Mouse (Mus musculus) spleen, adult 18-20 months (tissue): Measurements from ENCODE around the gene Mfsd8.
"Not testable (repeated sequence)": the region's sequence is repeated elsewhere in the genome, so short reads cannot be mapped to it uniquely, and the experiment has no call there.

Source experiments
- DNase-seq, 2 experiments: peaks; one replicate each; pipeline ENCODE4 v3.0.0; 2022; ENCODE audit warnings: mixed read lengths in 2 of 2

Mfsd8 gene

GRCm38 (mm10) chr3:40846473-40846956 lies at the start of gene Mfsd8:
Gene Mfsd8, minus strand, starts transcription at chr3:40846886.
- peak; percentile 87 to 92 for DNase-seq

- peak; percentile 27 to 35 for DNase-seq
Measured at GRCm38 (mm10) chr3:40894336-40894735, 47.6 kb upstream of the Mfsd8 start.

- peak; percentile 93 to 97 for DNase-seq
Measured at GRCm38 (mm10) chr3:40893816-40894258, 47.2 kb upstream of the Mfsd8 start.

- not testable (repeated sequence) for DNase-seq
Measured at GRCm38 (mm10) chr3:40853123-40853738, 6.5 kb upstream of the Mfsd8 start.

GRCm38 (mm10) chr3:40847936-40848335 lies 1.2 kb upstream of the Mfsd8 start:
- DNase-seq, result not testable (repeated sequence)

GRCm38 (mm10) chr3:40847018-40847417 lies 332 bp upstream of the Mfsd8 start:
- peak; percentile 58 to 59 for DNase-seq

GRCm38 (mm10) chr3:40846957-40847017 lies 101 bp upstream of the Mfsd8 start, which contains the start of gene Abhd18:
Gene Abhd18, plus strand, starts transcription at chr3:40846970.
- DNase-seq, result not testable (repeated sequence)

- DNase-seq, result not testable (repeated sequence)
Measured at GRCm38 (mm10) chr3:40845521-40845920, 1.2 kb downstream of the Mfsd8 start.

GRCm38 (mm10) chr3:40813275-40813674 lies 33.4 kb downstream of the Mfsd8 start:
- no peak for DNase-seq

GRCm38 (mm10) chr3:40809894-40810293 lies 36.8 kb downstream of the Mfsd8 start:
- DNase-seq, result no peak

- DNase-seq, result no peak
Measured at GRCm38 (mm10) chr3:40808686-40809085, 38.0 kb downstream of the Mfsd8 start.

GRCm38 (mm10) chr3:40806871-40807270 lies 39.8 kb downstream of the Mfsd8 start:
- no peak for DNase-seq

- peak in 1 of 2 experiments; percentile 45 for DNase-seq
Measured at GRCm38 (mm10) chr3:40800373-40800823, 46.3 kb downstream of the Mfsd8 start.

GRCm38 (mm10) chr3:40799530-40800372 lies 46.9 kb downstream of the Mfsd8 start, which contains the start of gene Plk4:
Gene Plk4, plus strand, starts transcription at chr3:40800019.
- peak; percentile 88 to 94 for DNase-seq

- DNase-seq, result peak; percentile 20 to 54
Measured at GRCm38 (mm10) chr3:40798500-40798899, 48.2 kb downstream of the Mfsd8 start.

- no peak for DNase-seq
Measured at GRCm38 (mm10) chr3:40798054-40798453, 48.6 kb downstream of the Mfsd8 start.

GRCm38 (mm10) chr3:40793783-40794182 lies 52.9 kb downstream of the Mfsd8 start:
- DNase-seq, result no peak
